Mouse (Mus musculus): ENCODE results near the gene Coro6.

Gene Coro6

DNA sequence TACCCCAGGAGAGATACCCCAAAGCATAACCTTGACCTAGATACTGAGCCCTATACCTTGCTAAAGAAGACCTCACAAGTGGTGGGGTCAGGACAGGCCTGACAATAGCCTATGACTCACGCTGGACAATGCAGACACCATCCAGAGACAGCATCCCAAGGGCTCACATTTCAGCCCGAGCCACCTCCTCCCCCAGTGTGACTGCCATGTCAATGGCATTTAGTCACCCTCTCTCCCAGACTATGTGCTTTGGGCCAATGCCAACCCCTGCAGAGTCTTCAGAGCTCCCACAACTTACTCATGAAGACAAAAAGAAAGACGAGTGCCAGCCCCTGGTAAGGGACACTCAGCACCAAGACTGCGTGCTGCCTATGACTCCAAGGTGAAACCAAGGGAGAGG lies 2.5 kb downstream of the Coro6 start:
- no peak for DNase-seq (ENCODE audit: low spot score in 2 of 2)

DNA sequence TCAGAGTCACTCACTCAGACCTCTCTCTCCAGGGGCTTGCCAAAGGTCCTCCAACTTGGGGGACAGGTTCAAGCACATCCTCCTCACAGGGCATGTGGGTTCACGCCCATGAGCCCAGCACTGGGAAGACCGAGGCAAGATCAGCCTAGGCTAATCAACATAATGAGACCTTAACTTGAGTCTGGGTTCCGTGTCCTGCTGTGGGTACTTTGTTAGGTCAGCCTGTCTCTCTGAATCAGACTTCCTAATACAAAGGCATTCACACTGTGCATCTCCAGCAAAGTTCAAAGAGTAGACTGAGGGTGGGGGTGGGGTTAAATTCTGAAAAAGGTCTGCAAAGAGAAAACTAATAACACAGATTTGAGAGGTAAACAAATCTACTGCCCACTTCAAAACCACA lies 2.9 kb downstream of the Coro6 start:
- DNase-seq (ENCODE audit: low spot score in 2 of 2), result no peak

GRCm38 (mm10) chr11:77466544-77466943 lies 4.3 kb downstream of the Coro6 start:
- DNase-seq (ENCODE audit: low spot score in 2 of 2), result no peak

GRCm38 (mm10) chr11:77467157-77467556 lies 4.9 kb downstream of the Coro6 start:
- peak in 1 of 2 experiments; percentile 68 for DNase-seq (ENCODE audit: low spot score in 2 of 2)

- DNase-seq (ENCODE audit: low spot score in 2 of 2), result peak in 1 of 2 experiments; percentile 80
Observed at GRCm38 (mm10) chr11:77467784-77468183, 5.6 kb downstream of the Coro6 start.

DNA sequence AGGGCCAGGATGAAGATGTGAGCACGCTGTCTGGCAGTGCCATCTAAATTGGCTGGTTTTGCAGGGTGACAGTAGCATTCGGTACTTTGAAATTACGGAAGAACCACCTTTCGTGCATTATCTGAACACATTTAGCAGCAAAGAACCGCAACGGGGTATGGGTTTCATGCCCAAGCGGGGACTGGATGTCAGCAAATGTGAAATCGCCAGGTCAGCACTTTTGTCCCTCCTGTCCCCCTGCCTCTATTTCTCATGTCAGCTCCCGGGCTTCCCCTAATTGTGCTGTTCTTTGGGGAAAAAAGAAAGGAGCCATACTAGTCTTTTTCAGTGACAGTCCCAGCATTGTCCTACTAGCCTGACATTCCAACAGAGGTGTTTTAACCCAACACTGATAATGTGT lies 6.2 kb downstream of the Coro6 start:
- no peak for DNase-seq (ENCODE audit: low spot score in 2 of 2)

DNA sequence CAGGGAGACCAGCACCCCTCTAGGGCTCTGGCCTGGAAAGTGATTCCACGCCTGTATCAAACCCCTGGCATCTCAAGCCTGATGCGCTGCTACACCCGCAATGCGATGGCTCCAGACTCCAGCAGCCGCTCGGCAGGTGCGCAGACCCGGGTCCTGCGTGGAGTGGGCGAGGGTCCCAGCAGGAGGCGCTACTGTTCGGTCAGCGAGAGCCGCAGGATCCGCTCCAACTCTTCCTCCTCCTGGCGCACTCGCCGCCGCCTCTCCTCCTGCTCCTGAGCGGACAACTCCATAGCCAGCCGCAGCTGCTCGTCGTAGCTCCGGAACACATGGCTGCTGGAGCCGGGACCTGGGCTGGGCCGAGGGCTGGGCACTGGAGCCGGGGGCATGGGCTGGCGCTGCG lies 9.2 kb downstream of the Coro6 start:
- DNase-seq (ENCODE audit: low spot score in 2 of 2), result no peak

DNA sequence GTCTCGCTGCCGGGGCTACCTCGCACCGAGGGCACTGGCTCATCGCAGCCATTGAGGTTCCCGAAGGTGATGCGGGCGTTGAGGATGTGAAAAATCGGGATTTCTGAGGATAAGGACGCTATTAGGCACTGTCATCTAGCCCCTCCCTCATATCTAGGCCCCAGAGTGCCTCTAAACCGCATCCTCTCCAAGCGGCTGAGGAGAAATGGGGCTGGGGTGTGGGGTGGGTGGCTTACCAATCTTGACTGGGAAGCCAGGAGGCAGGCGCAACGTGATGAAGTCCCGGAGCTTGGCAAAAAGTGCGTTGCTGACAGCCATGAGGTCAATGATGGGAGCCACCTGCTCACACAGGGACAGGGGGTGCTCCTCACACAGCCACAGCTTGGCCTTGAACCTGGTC lies 10.6 kb downstream of the Coro6 start:
- no peak for DNase-seq (ENCODE audit: low spot score in 2 of 2)

DNA sequence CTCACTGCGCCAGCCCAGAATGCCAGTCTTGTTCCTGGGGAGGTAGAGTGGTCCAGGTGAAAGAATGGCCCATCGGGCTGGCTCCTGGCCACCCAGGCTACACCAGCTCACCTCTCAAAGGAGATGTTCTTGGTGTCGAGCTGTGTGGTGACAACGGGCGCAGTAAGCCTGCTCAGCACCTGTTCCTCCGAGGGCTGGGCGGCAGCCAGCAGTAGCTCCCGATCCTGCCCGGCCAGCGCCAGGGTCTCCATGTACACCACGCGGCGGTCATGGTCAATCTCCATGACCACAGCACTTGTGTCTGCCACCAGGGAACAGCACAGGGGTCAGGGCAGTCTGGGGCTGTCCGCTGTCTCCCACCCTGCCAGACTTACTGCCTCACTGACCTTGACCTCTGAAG lies 14.0 kb downstream of the Coro6 start:
- no peak for DNase-seq (ENCODE audit: low spot score in 2 of 2)

DNA sequence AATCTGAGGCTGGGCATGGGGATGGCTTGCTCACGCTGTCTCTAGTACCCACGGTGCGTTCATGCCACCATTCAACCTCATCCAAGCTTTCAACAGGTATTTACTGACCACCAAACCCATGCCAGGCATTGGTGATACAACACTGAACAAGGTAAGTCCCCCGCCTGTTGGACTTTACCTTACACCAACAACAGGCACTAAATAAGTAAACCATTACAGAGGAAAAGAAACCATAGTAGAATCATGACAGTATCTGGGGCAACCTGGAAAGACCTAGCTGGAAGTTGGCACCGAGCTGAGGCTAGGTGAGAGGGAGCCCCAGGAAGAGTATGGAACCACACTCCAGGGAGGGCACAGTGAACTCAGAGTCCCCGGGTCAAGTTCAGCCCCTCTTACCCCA lies 14.7 kb downstream of the Coro6 start:
- DNase-seq (ENCODE audit: low spot score in 2 of 2), result no peak

- DNase-seq (ENCODE audit: low spot score in 2 of 2), result no peak
Observed at GRCm38 (mm10) chr11:77483043-77483442, 20.8 kb downstream of the Coro6 start.

GRCm38 (mm10) chr11:77483510-77484255 lies 21.5 kb downstream of the Coro6 start:
- DNase-seq (ENCODE audit: low spot score in 2 of 2), result no peak

GRCm38 (mm10) chr11:77485229-77485628 lies 23.0 kb downstream of the Coro6 start:
- no peak for DNase-seq (ENCODE audit: low spot score in 2 of 2)

GRCm38 (mm10) chr11:77486798-77487197 lies 24.6 kb downstream of the Coro6 start:
- no peak for DNase-seq (ENCODE audit: low spot score in 2 of 2)

GRCm38 (mm10) chr11:77488771-77489581 lies 26.8 kb downstream of the Coro6 start:
- DNase-seq (ENCODE audit: low spot score in 2 of 2), result no peak

GRCm38 (mm10) chr11:77489591-77490235 lies 27.5 kb downstream of the Coro6 start, which contains the start of gene Ankrd13b:
Ankrd13b (minus strand) TSS chr11:77489678.
- DNase-seq (ENCODE audit: low spot score in 2 of 2), result peak; percentile 82 to 85

- no peak for DNase-seq (ENCODE audit: low spot score in 2 of 2)
Observed at GRCm38 (mm10) chr11:77490451-77490850, 28.2 kb downstream of the Coro6 start.

GRCm38 (mm10) chr11:77491123-77491501 lies 28.9 kb downstream of the Coro6 start:
- peak; percentile 91 to 92 for DNase-seq (ENCODE audit: low spot score in 2 of 2)

GRCm38 (mm10) chr11:77491502-77492291 lies 29.5 kb downstream of the Coro6 start:
- DNase-seq (ENCODE audit: low spot score in 2 of 2), result peak; percentile 73 to 80

GRCm38 (mm10) chr11:77492311-77492871 lies 30.2 kb downstream of the Coro6 start:
- no peak for DNase-seq (ENCODE audit: low spot score in 2 of 2)

GRCm38 (mm10) chr11:77492911-77493332 lies 30.7 kb downstream of the Coro6 start:
- DNase-seq (ENCODE audit: low spot score in 2 of 2), result peak; percentile 88 to 91
